Mouse (Mus musculus): Measurements from ENCODE around the gene Cmip. TPM values are rescaled to one million over a fixed set of nuclear protein-coding genes. Genes with fewer than 3 reads are reported as not detected.

Cmip gene
- polyA plus RNA-seq, 1 experiment from 2014 or later: 39.0 TPM

DNA sequence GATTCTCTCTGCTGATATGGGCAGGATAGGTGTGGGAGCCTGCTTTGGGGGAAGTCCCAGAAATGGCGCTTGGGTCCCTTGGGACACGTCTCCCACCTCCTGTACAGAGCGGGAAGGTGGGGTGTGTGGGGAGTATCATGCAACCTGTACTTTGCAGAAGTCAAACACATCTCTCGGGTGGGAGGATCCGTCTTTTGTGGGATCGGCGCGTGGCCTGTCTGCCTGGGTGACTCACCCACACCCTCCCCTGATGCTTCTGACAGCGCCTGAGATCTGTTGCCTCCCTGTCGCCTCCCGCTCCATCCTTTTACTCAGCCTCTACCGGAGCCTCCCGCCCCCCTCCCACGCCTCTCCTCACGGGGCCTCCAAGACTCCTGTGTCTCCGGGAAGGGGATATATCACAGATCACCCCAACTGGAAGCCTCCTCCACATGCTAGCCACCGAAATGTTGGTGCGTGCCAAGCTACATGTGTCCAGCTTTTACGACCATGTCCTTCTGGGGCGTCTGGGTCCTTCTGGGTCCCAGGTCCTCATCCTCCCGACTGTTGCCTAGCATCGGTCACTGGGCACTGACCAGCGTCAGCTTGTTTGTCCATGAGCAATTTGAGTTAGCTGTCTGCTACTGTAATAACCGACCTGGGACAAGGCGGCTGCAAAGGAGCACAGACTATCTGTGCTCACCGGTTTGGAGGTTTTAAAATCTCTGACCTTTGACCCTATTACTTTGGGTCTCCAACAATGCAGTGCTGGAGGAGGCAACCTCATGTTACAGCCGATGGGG is 75.6 kb downstream of the Cmip start:
- WGBS: 84% methylated on average over 27 of the region's 27 CpGs
- H3K27ac ChIP-seq: no peak overlapping the region

DNA sequence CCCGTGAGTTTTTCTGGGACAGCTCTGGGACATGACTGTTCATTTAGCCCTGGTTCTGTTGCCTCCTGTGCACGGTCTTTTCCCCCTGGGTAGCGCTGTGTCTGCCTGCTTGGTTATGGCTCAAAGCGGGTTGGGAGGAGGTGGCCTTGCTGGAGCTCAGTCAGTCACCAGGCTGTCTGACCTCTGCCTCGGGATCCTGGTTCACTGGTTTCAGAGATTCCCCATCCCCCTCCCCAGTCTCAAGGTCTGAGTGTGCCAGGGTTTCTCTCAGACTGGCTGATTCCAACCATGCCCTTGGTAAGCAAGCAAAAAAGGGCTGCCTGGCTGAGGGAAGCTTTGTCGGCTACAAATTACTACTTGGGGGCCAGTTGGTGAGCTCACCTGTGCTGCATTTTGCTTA is 76.8 kb downstream of the Cmip start:
- Histone ChIP-seq H3K27ac (no peak overlapping the region), H3K4me2 (no peak overlapping the region), H3K9me3 (replicated peaks) (no peaks in the 10 kb centered on the region), H3K36me3 (ENCODE audit: poor library complexity, severe bottlenecking) (no peaks in the 10 kb centered on the region), H3K4me3 (no peak overlapping the region), H3K4me1 (peaks cover 58% of the 10 kb centered on the region), H3K9ac (no peak overlapping the region), H3K27me3 (no peaks in the 10 kb centered on the region)
- no peak for ATAC-seq
- WGBS: 65% methylated on average over 6 of the region's 6 CpGs

More for the DNA sequence above, 75.6 kb downstream of the Cmip start:
- no peak overlapping the region for H3K4me2 ChIP-seq
- no peak overlapping the region for H3K4me3 ChIP-seq
- H3K27me3 ChIP-seq: no peaks in the 10 kb centered on the region
- H3K9me3 ChIP-seq (replicated peaks): no peaks in the 10 kb centered on the region
- peaks cover 55% of the 10 kb centered on the region for H3K4me1 ChIP-seq
- H3K36me3 ChIP-seq (ENCODE audit: poor library complexity, severe bottlenecking): no peaks in the 10 kb centered on the region
- no peak for ATAC-seq
- H3K9ac ChIP-seq: no peak overlapping the region

GRCm38 (mm10) chr8:117334058-117334747 is 77.3 kb downstream of the Cmip start:
- Histone ChIP-seq H3K27me3 (no peaks in the 10 kb centered on the region), H3K4me2 (no peak overlapping the region), H3K27ac (peak overlapping the region; percentile 40), H3K9me3 (replicated peaks) (no peaks in the 10 kb centered on the region), H3K4me3 (no peak overlapping the region), H3K9ac (peak overlapping the region; percentile 26; the same call in 1 of the 2 replicates), H3K4me1 (peaks cover 58% of the 10 kb centered on the region), H3K36me3 (ENCODE audit: poor library complexity, severe bottlenecking) (no peaks in the 10 kb centered on the region)
- 75% methylated on average over 10 of the region's 10 CpGs for WGBS
- ATAC-seq: no peak

GRCm38 (mm10) chr8:117334748-117335393 is 78.0 kb downstream of the Cmip start:
- Histone ChIP-seq H3K4me2 (no peak overlapping the region), H3K4me3 (no peak overlapping the region), H3K27me3 (no peaks in the 10 kb centered on the region), H3K27ac (peak overlapping the region; percentile 59), H3K36me3 (ENCODE audit: poor library complexity, severe bottlenecking) (no peaks in the 10 kb centered on the region), H3K4me1 (peaks cover 60% of the 10 kb centered on the region), H3K9me3 (replicated peaks) (no peaks in the 10 kb centered on the region), H3K9ac (peak overlapping the region; percentile 26)
- ATAC-seq: peak; percentile 27; the same call in 1 of the 2 replicates
- 58% methylated on average over 14 of the region's 14 CpGs for WGBS

DNA sequence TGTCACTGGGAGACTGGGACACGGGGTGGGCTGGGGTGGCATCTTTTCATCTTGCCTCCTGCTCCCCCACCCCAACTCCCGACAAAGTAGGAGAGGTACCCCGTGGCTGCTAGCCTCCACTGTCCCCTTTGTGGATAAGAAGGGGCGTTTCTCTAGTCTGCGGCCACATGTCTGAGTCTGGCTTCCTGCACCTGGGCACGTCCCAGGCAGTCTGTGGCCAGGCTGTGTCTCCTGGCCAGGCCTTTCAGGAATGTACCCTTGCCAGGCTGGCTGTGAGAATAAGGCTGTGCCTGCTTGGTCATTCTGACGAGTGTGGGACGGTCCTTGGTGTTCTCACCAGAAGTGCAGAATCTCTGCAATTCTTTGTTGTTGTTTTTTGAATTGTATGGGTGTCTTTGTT is 78.6 kb downstream of the Cmip start:
- H3K27me3 ChIP-seq: no peaks in the 10 kb centered on the region
- H3K4me3 ChIP-seq: no peak overlapping the region
- 58% methylated on average over 8 of the region's 8 CpGs for WGBS
- H3K4me1 ChIP-seq: peaks cover 63% of the 10 kb centered on the region
- no peak for ATAC-seq
- H3K9ac ChIP-seq: no peak overlapping the region; the same call in 1 of the 2 replicates
- H3K9me3 ChIP-seq (replicated peaks): no peaks in the 10 kb centered on the region
- H3K36me3 ChIP-seq (ENCODE audit: poor library complexity, severe bottlenecking): no peaks in the 10 kb centered on the region
- H3K27ac ChIP-seq: peak overlapping the region; percentile 59
- H3K4me2 ChIP-seq: no peak overlapping the region

- ATAC-seq: no peak
- H3K9me3 ChIP-seq (replicated peaks): no peaks in the 10 kb centered on the region
- no peak overlapping the region for H3K4me2 ChIP-seq
- H3K4me3 ChIP-seq: no peak overlapping the region
- 91% methylated on average over 3 of the region's 3 CpGs for WGBS
- no peak overlapping the region for H3K9ac ChIP-seq
- H3K36me3 ChIP-seq (ENCODE audit: poor library complexity, severe bottlenecking): no peaks in the 10 kb centered on the region
- H3K4me1 ChIP-seq: peaks cover 58% of the 10 kb centered on the region
- H3K27me3 ChIP-seq: no peaks in the 10 kb centered on the region
- H3K27ac ChIP-seq: no peak overlapping the region
These were observed 80.3 kb downstream of the Cmip start for GRCm38 (mm10) chr8:117337188-117337587.

DNA sequence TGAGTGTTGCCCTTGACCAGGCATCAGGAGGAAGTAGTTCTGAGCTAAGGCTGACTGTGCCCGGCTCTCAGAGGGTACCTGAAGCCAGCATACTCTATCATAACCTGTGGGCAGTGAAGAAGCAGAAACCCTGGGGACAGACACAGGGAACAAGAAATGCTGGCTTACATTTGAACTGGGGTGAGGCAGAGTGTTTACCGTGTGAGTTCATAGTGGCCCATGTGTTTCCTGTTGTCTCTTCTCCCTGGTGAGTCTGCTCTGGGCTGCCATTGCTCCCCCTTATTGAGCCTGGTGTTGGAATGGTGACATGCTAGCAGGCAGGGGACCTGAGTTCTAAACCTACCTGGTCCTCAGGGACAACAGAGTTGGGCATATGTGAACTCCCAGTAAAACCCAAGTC is 81.8 kb downstream of the Cmip start:
- H3K27me3 ChIP-seq: no peaks in the 10 kb centered on the region
- 67% methylated on average over 2 of the region's 2 CpGs for WGBS
- ATAC-seq: no peak
- H3K4me2 ChIP-seq: no peak overlapping the region
- no peak overlapping the region for H3K9ac ChIP-seq
- H3K4me1 ChIP-seq: peaks cover 49% of the 10 kb centered on the region
- no peaks in the 10 kb centered on the region for H3K9me3 ChIP-seq (replicated peaks)
- 0 out of 2 replicates have a peak overlapping the region, but pooled peaks have one; percentile 2 for H3K27ac ChIP-seq
- H3K4me3 ChIP-seq: no peak overlapping the region
- no peaks in the 10 kb centered on the region for H3K36me3 ChIP-seq (ENCODE audit: poor library complexity, severe bottlenecking)

GRCm38 (mm10) chr8:117339296-117339957 is 82.6 kb downstream of the Cmip start:
- Histone ChIP-seq H3K36me3 (ENCODE audit: poor library complexity, severe bottlenecking) (no peaks in the 10 kb centered on the region), H3K27ac (0 out of 2 replicates have a peak overlapping the region, but pooled peaks have one; percentile 14), H3K9ac (no peak overlapping the region), H3K4me2 (no peak overlapping the region), H3K4me3 (no peak overlapping the region), H3K9me3 (replicated peaks) (no peaks in the 10 kb centered on the region), H3K4me1 (peaks cover 42% of the 10 kb centered on the region), H3K27me3 (no peaks in the 10 kb centered on the region)
- ATAC-seq: 0 out of 2 replicates have a peak, but pooled peaks have one; percentile 7
- 54% methylated on average over 19 of the region's 19 CpGs for WGBS

- Histone ChIP-seq H3K4me2 (no peak overlapping the region), H3K9me3 (replicated peaks) (no peaks in the 10 kb centered on the region), H3K36me3 (ENCODE audit: poor library complexity, severe bottlenecking) (no peaks in the 10 kb centered on the region), H3K9ac (no peak overlapping the region), H3K27ac (no peak overlapping the region), H3K4me3 (no peak overlapping the region), H3K27me3 (no peaks in the 10 kb centered on the region), H3K4me1 (peaks cover 35% of the 10 kb centered on the region)
- WGBS: 42% methylated on average over 12 of the region's 12 CpGs
- ATAC-seq: no peak
These were observed 83.2 kb downstream of the Cmip start for GRCm38 (mm10) chr8:117339958-117340651.

- Histone ChIP-seq H3K9me3 (replicated peaks) (no peaks in the 10 kb centered on the region), H3K9ac (no peak overlapping the region), H3K27ac (no peak overlapping the region), H3K36me3 (ENCODE audit: poor library complexity, severe bottlenecking) (no peaks in the 10 kb centered on the region), H3K27me3 (no peaks in the 10 kb centered on the region), H3K4me3 (no peak overlapping the region), H3K4me2 (no peak overlapping the region), H3K4me1 (peaks cover 28% of the 10 kb centered on the region)
- 94% methylated on average over 12 of the region's 12 CpGs for WGBS
- ATAC-seq: no peak
These were observed 83.9 kb downstream of the Cmip start for GRCm38 (mm10) chr8:117340800-117341199.

- Histone ChIP-seq H3K9ac (no peak overlapping the region), H3K9me3 (replicated peaks) (no peaks in the 10 kb centered on the region), H3K36me3 (ENCODE audit: poor library complexity, severe bottlenecking) (no peaks in the 10 kb centered on the region), H3K27me3 (no peaks in the 10 kb centered on the region), H3K4me1 (peaks cover 33% of the 10 kb centered on the region), H3K4me3 (no peak overlapping the region), H3K4me2 (no peak overlapping the region), H3K27ac (no peak overlapping the region)
- ATAC-seq: no peak
- WGBS: 87% methylated on average over 8 of the region's 8 CpGs
These were observed 86.0 kb downstream of the Cmip start for GRCm38 (mm10) chr8:117342735-117343385.

Measured in forebrain, embryonic 13.5 days (tissue).